Mouse (Mus musculus) forebrain, embryonic 13.5 days (tissue): ENCODE measurements around the gene Esam. TPM values are rescaled to one million over a fixed set of nuclear protein-coding genes. Genes with fewer than 3 reads are reported as not detected.
A peak's percentile ranks its signal among the peaks of the same experiment; 100 is the strongest.

ENCODE experiments used
- ATAC-seq: fragments of 200-750 bp; cut with Nextera tagmentation; 2 replicates; pipeline ENCODE4 v1.8.0; 2017
- H3K27ac ChIP-seq: fragments of 300-500 bp; sonication (generic); 2 replicates; pipeline ENCODE4 v1.5.1; 2015; ENCODE audit warnings: inconsistent platforms, mild to moderate bottlenecking, moderate library complexity
- H3K27me3 ChIP-seq: fragments of 300-500 bp; sonication (generic); 2 replicates; pipeline ENCODE4 v1.6.1; 2015; ENCODE audit warnings: mild to moderate bottlenecking, inconsistent platforms
- H3K36me3 ChIP-seq: fragments of 300-500 bp; sonication (generic); 2 replicates; pipeline ENCODE4 v1.6.1; 2015; ENCODE audit warnings: mild to moderate bottlenecking, inconsistent platforms; ENCODE audit not compliant: poor library complexity, severe bottlenecking
- H3K4me1 ChIP-seq: fragments of 300-500 bp; sonication (generic); 2 replicates; pipeline ENCODE4 v1.6.1; 2015; ENCODE audit warnings: inconsistent platforms
- H3K4me2 ChIP-seq: fragments of 300-500 bp; sonication (generic); 2 replicates; pipeline ENCODE4 v1.6.1; 2015; ENCODE audit warnings: inconsistent platforms, mild to moderate bottlenecking, moderate library complexity
- H3K4me3 ChIP-seq: fragments of 300-500 bp; sonication (generic); 2 replicates; pipeline ENCODE4 v1.5.1; 2015; ENCODE audit warnings: mild to moderate bottlenecking, inconsistent platforms
- H3K9ac ChIP-seq: fragments of 300-500 bp; sonication (generic); 2 replicates; pipeline ENCODE4 v1.6.1; 2015; ENCODE audit warnings: mild to moderate bottlenecking, inconsistent platforms
- H3K9me3 ChIP-seq: fragments of 300-500 bp; sonication (generic); replicated peaks from 2 replicates; pipeline ENCODE4 v1.6.1; 2016; ENCODE audit warnings: inconsistent platforms
- WGBS: fragments of 180-500 bp; shearing (Covaris S2); methylation state at CpG from one replicate; pipeline ENCODE4 v1.1.7; 2015; 5-methylcytosine and 5-hydroxymethylcytosine counted together
- polyA plus RNA-seq: library from polyadenylated mRNA; unstranded; fragments of >200 nt; fragmentation: Nextera tagmentation; extraction: Ambion mirVana; gene quantifications from 2 replicates; pipeline ENCODE4 v1.2.1, GENCODE M21; 2015

The Esam gene
- polyA plus RNA-seq, 1 experiment from 2014 or later = 31.5 TPM

DNA sequence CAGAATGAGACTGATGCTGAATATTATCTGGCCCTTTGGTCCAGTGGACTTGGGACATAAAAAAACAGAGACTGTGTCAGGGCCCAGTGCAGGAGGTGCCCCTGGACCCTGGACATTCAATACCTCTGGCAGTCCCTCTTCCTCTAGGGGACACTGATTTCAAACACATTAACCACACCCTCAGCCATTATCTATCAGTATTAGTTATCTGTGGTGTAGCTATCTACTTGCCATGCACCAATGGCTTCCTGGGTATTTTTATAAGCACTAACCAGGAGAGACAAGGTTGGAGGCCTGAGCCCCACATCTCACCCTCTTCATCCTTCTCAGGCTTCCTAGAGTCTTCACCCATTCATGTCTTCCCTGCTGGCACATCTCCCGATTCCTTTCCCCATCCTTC, 22.6 kb downstream of the Esam start:
- no peak for ATAC-seq
- no peak overlapping the region for H3K27ac ChIP-seq
- 58% methylated on average over 1 of the region's 1 CpGs for WGBS
- no peak overlapping the region for H3K4me2 ChIP-seq
- no peaks in the 10 kb centered on the region for H3K36me3 ChIP-seq
- H3K4me3 ChIP-seq = no peak overlapping the region
- no peaks in the 10 kb centered on the region for H3K9me3 ChIP-seq
- no peak overlapping the region for H3K9ac ChIP-seq
- peaks cover 74% of the 10 kb centered on the region for H3K27me3 ChIP-seq
- peaks cover 20% of the 10 kb centered on the region for H3K4me1 ChIP-seq

DNA sequence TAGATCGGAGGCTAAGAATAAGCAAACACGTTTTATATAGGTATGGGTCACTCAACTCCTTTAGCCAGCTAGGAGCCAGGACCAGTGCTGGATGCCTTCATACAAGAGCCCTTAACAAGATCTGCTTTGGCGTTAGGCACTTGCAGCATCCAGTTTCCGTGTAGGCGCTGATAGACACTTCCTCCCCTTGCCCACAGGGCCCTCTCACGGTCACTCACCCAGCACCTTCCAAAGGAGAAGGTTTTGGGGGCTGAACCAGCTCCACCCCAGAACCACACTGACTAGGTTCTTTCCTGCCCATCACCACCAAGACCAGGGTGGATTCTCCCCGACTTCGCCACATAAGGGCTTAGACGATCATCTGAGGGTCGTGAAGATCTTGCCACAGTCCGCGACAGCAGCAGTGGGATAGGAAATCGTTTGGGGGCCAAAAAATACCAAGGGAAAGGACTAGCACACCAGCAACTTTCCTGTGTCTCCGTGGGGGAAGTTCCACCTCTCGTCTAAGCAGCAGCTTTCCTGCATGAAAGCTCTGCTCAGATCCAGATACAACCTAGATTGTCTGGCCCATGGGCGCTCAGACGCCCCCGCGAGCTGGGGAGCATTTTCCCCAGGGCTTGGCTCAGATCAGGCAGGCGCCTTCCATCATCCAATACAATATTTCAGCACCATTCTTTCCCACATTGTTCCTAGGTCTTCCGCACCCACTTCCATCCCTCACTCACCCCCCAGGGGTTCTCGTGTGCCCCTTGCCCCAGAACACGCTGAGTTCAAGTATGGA, 24.1 kb downstream of the Esam start:
- ATAC-seq = no peak
- Histone ChIP-seq H3K4me1 (peaks cover 17% of the 10 kb centered on the region), H3K9ac (peak overlapping the region; percentile 50), H3K4me3 (peak overlapping the region; percentile 47), H3K27me3 (peaks cover 68% of the 10 kb centered on the region), H3K36me3 (no peaks in the 10 kb centered on the region), H3K4me2 (peak overlapping the region; percentile 95), H3K27ac (no peak overlapping the region), H3K9me3 (no peaks in the 10 kb centered on the region)
- 3% methylated on average over 23 of the region's 23 CpGs for WGBS

DNA sequence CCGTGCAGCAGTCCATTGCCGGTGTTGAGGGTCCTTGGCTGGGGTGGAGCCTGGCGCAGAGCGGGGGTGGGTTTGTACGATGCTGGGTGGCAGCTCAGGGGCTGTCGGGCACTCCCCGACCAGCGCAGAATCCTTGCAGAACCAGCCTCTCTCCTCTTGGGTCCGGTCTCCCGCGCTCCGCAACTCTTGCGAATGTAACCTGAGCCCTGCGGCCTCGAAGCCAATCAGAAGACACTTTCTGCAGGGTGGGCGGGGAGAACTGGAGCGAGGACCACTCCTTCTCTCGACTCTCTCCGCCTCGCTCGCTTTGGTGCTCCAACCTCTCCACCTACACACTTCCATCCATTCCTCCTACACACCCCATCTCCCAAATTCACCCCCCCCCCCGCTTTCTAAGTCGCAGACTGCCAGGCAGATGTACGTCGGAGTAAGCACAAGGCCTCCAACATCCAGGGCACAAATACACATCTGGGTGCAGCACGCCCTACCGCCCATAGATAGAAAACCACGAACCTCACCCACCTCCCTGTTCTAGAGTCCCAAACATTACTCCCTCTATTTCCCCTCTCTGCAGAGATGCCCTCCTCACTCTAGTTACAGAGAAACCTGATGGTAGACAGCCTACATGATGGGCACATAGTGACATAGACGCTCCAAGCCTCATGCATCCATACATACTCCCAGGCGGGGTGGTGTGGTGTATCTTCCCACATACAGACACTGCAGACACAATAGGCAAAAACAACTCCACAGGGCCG, 24.8 kb downstream of the Esam start, which contains the start of gene Nrgn:
TSS of gene Nrgn (minus strand) at position 369 of the 758 bp plus-strand sequence.
- Histone ChIP-seq H3K9ac (peak within 1 kb of the TSS; percentile 50), H3K27ac (no peak within 1 kb of the TSS), H3K9me3 (no peaks in the 10 kb centered on the region), H3K27me3 (peaks cover 64% of the 10 kb centered on the region), H3K4me3 (peak within 1 kb of the TSS; percentile 47), H3K4me1 (peaks cover 17% of the 10 kb centered on the region), H3K4me2 (peak within 1 kb of the TSS; percentile 95), H3K36me3 (no peaks in the 10 kb centered on the region)
- ATAC-seq = peak; percentile 95
- 4% methylated on average over 28 of the region's 31 CpGs for WGBS

DNA sequence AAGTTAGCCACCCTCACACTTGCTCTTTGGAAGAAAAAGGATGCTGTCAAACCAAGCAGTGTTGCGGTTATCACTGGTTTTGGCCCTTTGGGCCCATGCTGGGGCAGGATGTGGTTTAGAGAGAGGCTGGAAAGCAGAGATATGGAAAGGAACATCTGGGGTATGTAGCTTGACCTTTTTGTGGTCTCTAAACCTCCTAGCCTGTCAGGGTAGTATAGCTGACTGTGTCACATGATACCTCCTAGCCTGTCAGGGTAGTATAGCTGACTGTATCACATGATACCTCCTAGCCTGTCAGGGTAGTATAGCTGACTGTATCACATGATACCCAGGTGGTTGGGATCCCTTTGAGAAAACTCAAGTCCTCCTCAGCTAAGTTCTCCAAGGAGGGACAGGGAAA, 26.4 kb downstream of the Esam start:
- no peak for ATAC-seq
- Histone ChIP-seq H3K9ac (no peak overlapping the region), H3K4me3 (no peak overlapping the region), H3K4me1 (peaks cover 17% of the 10 kb centered on the region), H3K4me2 (no peak overlapping the region), H3K9me3 (no peaks in the 10 kb centered on the region), H3K27ac (no peak overlapping the region), H3K27me3 (peaks cover 57% of the 10 kb centered on the region), H3K36me3 (no peaks in the 10 kb centered on the region)
- 96% methylated on average over 1 of the region's 1 CpGs for WGBS

DNA sequence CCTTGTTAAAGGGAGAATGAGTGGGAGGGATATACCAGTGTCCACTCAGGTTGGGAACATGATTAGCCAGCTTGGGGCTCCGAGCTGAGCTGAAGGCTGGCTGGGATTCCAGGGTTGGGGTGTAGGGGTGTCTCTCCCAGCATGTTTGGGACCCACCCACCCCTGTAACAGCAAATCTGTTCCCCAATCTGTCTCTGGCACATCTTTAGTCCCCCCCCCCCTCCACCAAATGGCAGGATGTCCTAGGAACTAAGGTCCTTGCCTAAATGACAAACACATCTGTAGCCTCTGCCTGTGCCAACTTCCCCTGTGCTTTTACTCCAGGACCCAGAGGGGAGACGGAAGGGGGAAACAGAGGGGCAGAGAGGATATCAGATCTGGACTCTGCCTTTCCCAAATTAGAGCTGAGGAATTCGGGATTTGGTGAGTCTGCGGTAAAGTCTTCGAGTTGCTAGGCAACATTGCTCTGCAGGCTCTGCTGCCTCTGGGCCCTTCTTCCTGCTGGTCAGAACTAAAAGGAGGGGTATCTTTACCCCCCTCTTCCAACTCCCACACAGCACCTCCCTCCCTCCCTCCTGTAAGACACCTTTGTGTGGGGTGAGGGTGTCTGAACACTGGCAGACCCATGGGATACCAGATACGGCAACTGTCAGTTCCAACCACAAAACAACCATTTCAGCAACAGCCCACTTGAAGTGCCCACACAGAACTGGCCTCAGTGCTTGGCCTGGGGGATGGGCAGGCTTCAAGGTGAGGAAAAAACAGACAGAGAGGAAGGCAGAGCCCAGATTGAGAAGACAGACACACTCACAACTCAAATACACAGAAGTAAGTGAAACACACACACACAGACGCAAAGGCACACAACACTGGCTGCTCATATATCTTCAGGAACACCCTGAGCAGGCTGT, 27.2 kb downstream of the Esam start, which contains the start of gene Siae:
TSS of gene Siae (plus strand) at position 861 of the 911 bp plus-strand sequence.
- Histone ChIP-seq H3K36me3 (no peaks in the 10 kb centered on the region), H3K27me3 (peaks cover 49% of the 10 kb centered on the region), H3K9ac (no peak within 1 kb of the TSS), H3K27ac (no peak within 1 kb of the TSS), H3K4me2 (no peak within 1 kb of the TSS), H3K4me1 (peaks cover 17% of the 10 kb centered on the region), H3K9me3 (no peaks in the 10 kb centered on the region), H3K4me3 (no peak within 1 kb of the TSS)
- no peak; the same call in 1 of the 2 replicates for ATAC-seq
- 27% methylated on average over 7 of the region's 7 CpGs for WGBS

DNA sequence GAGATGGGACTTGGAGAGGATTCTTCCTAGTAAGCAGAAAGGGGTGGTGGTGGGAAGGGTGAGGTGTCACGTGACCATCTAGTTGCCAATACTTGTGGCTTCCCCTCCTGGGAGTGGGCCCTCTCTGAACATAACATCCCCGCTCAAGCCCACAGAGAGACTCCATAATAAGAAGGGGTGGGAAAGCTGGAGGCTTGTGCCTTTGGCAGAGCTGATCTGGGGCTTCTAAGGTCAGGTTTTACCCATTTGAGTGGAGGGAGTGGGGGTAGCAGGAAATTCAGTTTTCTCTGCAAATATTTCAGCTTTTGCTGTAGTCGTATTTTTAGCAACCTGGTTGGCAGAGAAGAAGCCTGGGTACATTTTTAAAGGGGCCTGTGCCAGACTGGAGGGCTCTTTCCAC, 28.5 kb downstream of the Esam start:
- WGBS = 80% methylated on average over 3 of the region's 3 CpGs
- H3K4me1 ChIP-seq = peaks cover 17% of the 10 kb centered on the region
- ATAC-seq = no peak
- H3K36me3 ChIP-seq = no peaks in the 10 kb centered on the region
- H3K9me3 ChIP-seq = no peaks in the 10 kb centered on the region
- no peak overlapping the region for H3K4me3 ChIP-seq
- H3K9ac ChIP-seq = no peak overlapping the region
- H3K27ac ChIP-seq = no peak overlapping the region
- no peak overlapping the region for H3K4me2 ChIP-seq
- peaks cover 36% of the 10 kb centered on the region for H3K27me3 ChIP-seq

DNA sequence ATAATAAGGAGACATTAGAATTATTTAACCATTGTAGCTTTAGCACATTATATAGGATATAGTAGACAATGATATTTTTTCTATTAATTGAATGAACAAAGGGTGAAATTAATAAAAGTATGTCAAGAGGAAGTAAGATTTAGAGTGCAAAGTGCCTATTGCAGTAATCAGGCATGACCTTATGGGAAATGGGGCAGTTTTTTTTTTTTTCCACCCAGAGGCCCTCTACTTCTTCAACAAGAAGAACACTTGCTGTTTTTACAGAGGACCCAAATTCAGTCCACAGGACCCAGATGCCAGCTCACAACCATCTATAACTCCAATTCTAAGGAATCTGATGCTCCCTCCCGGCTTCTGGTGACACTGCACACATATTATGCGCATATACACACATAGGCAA, 32.7 kb downstream of the Esam start:
- Histone ChIP-seq H3K4me2 (no peak overlapping the region), H3K9ac (no peak overlapping the region), H3K27ac (no peak overlapping the region), H3K27me3 (peaks cover 5% of the 10 kb centered on the region; the same call in 1 of the 2 replicates), H3K36me3 (no peaks in the 10 kb centered on the region), H3K9me3 (no peaks in the 10 kb centered on the region), H3K4me3 (no peak overlapping the region), H3K4me1 (no peaks in the 10 kb centered on the region)
- 91% methylated on average over 2 of the region's 2 CpGs for WGBS
- no peak for ATAC-seq

DNA sequence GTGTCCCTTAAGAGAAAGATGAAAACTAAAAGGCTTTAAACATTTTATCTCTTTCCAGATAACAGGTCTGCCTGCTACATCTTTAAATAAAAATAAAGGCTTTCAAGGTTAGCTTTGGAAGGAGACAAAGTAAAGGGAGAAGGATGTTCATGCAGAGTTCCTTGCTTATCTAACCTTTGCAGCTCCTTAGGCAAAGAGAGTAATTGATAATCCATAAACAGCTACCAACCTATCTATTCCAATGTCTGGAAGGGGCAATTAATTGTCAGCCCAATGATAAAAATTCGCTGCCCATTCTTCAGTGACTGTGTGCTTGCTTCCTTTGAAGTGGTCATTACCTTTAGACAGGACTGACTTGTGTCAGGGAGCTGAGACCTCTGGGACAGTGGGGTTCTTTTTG, 35.9 kb downstream of the Esam start:
- H3K36me3 ChIP-seq = no peaks in the 10 kb centered on the region
- no peak overlapping the region for H3K9ac ChIP-seq
- WGBS = 64% methylated on average over 1 of the region's 1 CpGs
- H3K9me3 ChIP-seq = no peaks in the 10 kb centered on the region
- H3K4me2 ChIP-seq = no peak overlapping the region
- H3K4me3 ChIP-seq = no peak overlapping the region
- H3K27ac ChIP-seq = no peak overlapping the region
- no peaks in the 10 kb centered on the region for H3K27me3 ChIP-seq
- peaks cover 8% of the 10 kb centered on the region for H3K4me1 ChIP-seq
- no peak for ATAC-seq

DNA sequence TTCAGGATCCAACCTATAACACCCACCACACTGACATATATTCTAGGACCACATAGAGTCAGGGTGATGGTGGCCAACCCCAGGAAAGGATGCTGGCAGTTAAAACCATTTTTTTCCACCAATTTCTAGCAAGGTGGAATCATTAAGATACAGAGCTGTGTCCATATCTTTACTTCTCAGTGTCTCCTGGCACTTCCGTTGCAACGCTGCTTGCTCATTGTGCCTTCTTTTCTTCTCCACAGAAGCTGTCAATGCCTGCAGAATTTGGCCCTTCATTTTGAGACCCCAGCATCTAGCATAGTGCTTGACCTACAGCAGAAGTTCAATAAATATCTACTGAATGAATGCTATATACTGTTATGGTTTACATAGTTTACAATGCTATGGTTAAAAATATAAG, 39.1 kb downstream of the Esam start:
- ATAC-seq = no peak
- Histone ChIP-seq H3K4me3 (no peak overlapping the region), H3K27ac (no peak overlapping the region), H3K9me3 (no peaks in the 10 kb centered on the region), H3K27me3 (no peaks in the 10 kb centered on the region), H3K4me2 (no peak overlapping the region), H3K9ac (no peak overlapping the region), H3K36me3 (no peaks in the 10 kb centered on the region), H3K4me1 (peaks cover 8% of the 10 kb centered on the region)
- 86% methylated on average over 2 of the region's 2 CpGs for WGBS

DNA sequence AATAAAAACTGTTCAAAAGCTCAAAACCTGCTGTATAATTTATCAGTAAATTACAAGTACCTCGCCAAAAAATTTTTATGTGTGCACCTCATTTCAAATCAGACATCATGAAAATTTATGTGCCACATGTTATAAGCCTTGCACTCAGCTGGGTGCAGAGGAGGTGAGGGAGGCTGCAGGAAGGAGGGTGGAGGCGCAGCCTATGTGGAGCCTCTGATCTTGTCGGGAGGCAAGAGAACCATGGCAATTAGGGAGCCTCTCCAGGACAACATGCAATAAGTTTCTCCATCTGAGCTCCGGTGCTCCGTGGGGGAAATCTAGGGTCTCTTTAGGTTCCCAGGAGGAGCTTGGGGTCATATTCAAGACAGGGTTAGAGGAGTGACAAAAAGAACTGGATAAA, 39.6 kb downstream of the Esam start:
- Histone ChIP-seq H3K9ac (no peak overlapping the region), H3K27me3 (no peaks in the 10 kb centered on the region), H3K4me1 (peaks cover 8% of the 10 kb centered on the region), H3K9me3 (no peaks in the 10 kb centered on the region), H3K36me3 (no peaks in the 10 kb centered on the region), H3K27ac (no peak overlapping the region), H3K4me3 (no peak overlapping the region), H3K4me2 (no peak overlapping the region)
- 65% methylated on average over 5 of the region's 5 CpGs for WGBS
- ATAC-seq = no peak

DNA sequence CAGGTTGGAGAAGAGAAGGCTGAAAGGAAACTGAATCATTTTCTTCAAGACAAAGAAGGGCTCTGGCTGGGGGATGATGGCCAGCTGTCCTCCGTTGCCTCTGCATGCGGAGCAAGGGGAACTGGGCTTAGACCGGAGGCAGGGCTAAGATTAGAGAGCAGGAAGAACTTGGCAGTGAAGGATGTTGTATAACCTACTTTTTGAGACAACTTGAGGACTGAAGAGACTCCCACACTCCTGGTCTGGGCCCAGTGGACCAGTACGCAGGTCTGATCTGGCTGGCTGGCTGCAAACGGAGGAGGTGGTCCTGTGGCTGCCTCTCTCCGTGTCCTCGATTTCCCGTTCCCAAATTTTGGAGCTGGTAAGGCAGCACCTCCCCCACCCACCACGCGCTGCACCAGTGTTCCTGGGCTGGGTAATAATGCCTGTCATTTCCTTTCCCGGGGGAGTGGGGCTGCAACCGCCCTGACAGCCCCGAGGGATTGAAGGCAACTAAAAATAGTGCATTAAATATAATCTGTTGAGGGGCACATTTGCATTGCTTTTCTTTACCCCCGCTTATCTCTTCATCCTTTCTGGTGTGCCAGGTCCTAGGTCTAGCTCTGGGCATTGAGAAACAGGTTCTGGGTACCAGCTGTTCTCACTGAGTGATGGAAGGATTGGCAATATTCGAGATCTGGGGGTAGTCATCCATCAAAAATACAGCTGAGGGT, 40.2 kb downstream of the Esam start:
- Histone ChIP-seq H3K9ac (no peak overlapping the region), H3K4me1 (peaks cover 8% of the 10 kb centered on the region), H3K36me3 (no peaks in the 10 kb centered on the region), H3K27me3 (no peaks in the 10 kb centered on the region), H3K9me3 (no peaks in the 10 kb centered on the region), H3K4me3 (no peak overlapping the region), H3K4me2 (no peak overlapping the region), H3K27ac (no peak overlapping the region)
- 54% methylated on average over 15 of the region's 15 CpGs for WGBS
- peak; percentile 67 for ATAC-seq
